Mouse (Mus musculus) midbrain, embryonic 16.5 days (tissue): ENCODE measurements at regions not wholly inside any gene's neighbourhood (a gene's known extent, or its start where the extent isn't known, plus 50 kb on each side); places are given as distances from the start of the nearest gene placed in this dataset.
A peak's percentile ranks its signal among the peaks of the same experiment; 100 is the strongest.

Source experiments
- ATAC-seq: fragments of 200-750 bp; cut with Nextera tagmentation; 2 replicates; pipeline ENCODE4 v1.8.0; 2017; ENCODE audit warnings: moderate TSS enrichment
- H3K27ac ChIP-seq: fragments of 300-500 bp; sonication (generic); 2 replicates; pipeline ENCODE4 v1.5.1; 2014; ENCODE audit warnings: mild to moderate bottlenecking, low read length, mixed read lengths
- H3K27me3 ChIP-seq: fragments of 300-500 bp; sonication (generic); 2 replicates; pipeline ENCODE4 v1.6.1; 2014; ENCODE audit warnings: low read depth, low read length, mixed read lengths; ENCODE audit not compliant: control insufficient read depth, insufficient read depth
- H3K36me3 ChIP-seq: fragments of 300-500 bp; sonication (generic); 2 replicates; pipeline ENCODE4 v1.6.1; 2014; ENCODE audit warnings: mild to moderate bottlenecking, low read length, moderate library complexity, mixed read lengths; ENCODE audit not compliant: control insufficient read depth, insufficient read depth
- H3K4me1 ChIP-seq: fragments of 300-500 bp; sonication (generic); 2 replicates; pipeline ENCODE4 v1.6.1; 2014; ENCODE audit warnings: mild to moderate bottlenecking, low read length, mixed read lengths; ENCODE audit not compliant: control insufficient read depth, insufficient read depth
- H3K4me2 ChIP-seq: fragments of 300-500 bp; sonication (generic); 2 replicates; pipeline ENCODE4 v1.6.1; 2014; ENCODE audit warnings: mild to moderate bottlenecking, low read length, mixed read lengths
- H3K4me3 ChIP-seq: fragments of 300-500 bp; sonication (generic); 2 replicates; pipeline ENCODE4 v1.5.1; 2014; ENCODE audit warnings: low read depth, mild to moderate bottlenecking, low read length, moderate library complexity, mixed read lengths
- H3K9ac ChIP-seq: fragments of 300-500 bp; sonication (generic); 2 replicates; pipeline ENCODE4 v1.6.1; 2014; ENCODE audit warnings: low read depth, low read length, mixed read lengths
- H3K9me3 ChIP-seq: fragments of 300-500 bp; sonication (generic); replicated peaks from 2 replicates; pipeline ENCODE4 v1.6.1; 2014; ENCODE audit warnings: mild to moderate bottlenecking, low read length, mixed read lengths; ENCODE audit not compliant: control insufficient read depth, poor library complexity, severe bottlenecking
- WGBS: fragments of 180-500 bp; shearing (Covaris S2); extraction: QIAGEN DNeasy Blood & Tissue Kit; methylation state at CpG from one replicate; pipeline ENCODE4 v1.1.7; 2014; 5-methylcytosine and 5-hydroxymethylcytosine counted together

DNA sequence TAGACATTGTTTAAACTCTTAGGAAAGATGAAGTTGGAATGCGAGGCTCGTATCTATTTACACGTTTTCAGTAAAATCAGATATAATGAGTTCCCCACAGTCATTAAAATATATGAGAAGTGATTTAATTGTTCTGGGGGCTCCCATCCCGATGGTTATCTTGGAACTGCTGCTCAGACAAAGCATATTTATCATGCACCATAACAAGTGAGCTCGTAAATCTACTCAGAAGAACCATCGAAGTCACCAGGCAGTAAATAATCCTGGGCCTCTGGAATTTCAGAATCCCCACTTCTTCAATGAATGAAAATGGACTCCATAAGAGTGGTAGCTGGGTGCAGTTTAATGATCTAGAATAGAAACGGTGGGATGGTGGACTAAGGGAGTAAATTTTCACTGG, 725.7 kb downstream of the Fat4 start:
- H3K27ac ChIP-seq, result no peak overlapping the region
- 68% methylated on average over 7 of the region's 7 CpGs for WGBS
- H3K4me1 ChIP-seq, result no peaks in the 10 kb centered on the region
- no peaks in the 10 kb centered on the region for H3K27me3 ChIP-seq
- H3K36me3 ChIP-seq, result no peaks in the 10 kb centered on the region
- no peak overlapping the region for H3K4me2 ChIP-seq
- H3K4me3 ChIP-seq, result no peak overlapping the region
- no peak for ATAC-seq
- H3K9ac ChIP-seq, result no peak overlapping the region
- no peaks in the 10 kb centered on the region for H3K9me3 ChIP-seq

DNA sequence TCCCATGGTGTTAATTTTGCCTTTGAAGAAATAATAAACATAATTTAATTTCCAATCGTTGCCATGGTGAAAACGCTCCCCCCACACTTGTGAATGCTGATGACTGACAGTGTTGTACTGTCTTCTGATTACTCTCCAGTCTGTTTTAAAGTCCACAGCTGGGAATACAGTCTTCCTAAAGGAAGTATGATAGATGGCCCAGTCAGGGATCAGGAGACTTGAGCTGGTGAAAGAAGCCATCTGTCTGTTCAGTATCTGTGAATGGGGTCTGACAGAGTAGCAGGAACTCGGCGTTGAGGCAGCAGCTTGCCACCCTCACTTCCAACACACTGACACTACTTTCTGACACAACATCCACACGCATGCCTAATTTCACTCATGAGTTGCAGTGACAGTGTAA, 751.2 kb downstream of the Fat4 start:
- H3K9me3 ChIP-seq, result no peaks in the 10 kb centered on the region
- no peak overlapping the region for H3K9ac ChIP-seq
- no peak overlapping the region for H3K27ac ChIP-seq
- H3K27me3 ChIP-seq, result no peaks in the 10 kb centered on the region
- 77% methylated on average over 5 of the region's 5 CpGs for WGBS
- no peak overlapping the region for H3K4me2 ChIP-seq
- no peak overlapping the region for H3K4me3 ChIP-seq
- no peaks in the 10 kb centered on the region for H3K4me1 ChIP-seq
- H3K36me3 ChIP-seq, result no peaks in the 10 kb centered on the region
- ATAC-seq, result no peak

DNA sequence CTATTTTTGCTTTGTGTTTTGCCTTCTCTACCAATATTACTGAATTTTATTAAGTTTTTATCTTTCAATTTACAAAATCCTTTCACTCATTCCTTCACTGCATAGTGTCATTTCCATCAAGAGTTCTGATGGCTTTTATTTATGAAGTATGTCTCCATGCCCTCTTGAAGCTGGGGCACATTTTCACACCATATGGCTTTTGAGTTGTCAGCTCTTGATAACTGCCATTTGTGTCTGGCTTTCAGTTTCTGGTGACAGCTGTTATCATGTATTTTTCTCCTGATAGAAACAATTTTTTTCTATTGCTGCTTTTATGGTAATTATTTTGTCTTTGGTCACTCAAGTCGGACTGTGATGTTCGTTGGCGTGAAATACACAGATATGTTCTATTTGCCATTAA, 756.5 kb downstream of the Fat4 start:
- 89% methylated on average over 3 of the region's 3 CpGs for WGBS
- ATAC-seq, result no peak
- Histone ChIP-seq H3K9me3 (no peaks in the 10 kb centered on the region), H3K36me3 (no peaks in the 10 kb centered on the region), H3K4me3 (no peak overlapping the region), H3K4me2 (no peak overlapping the region), H3K4me1 (no peaks in the 10 kb centered on the region), H3K9ac (no peak overlapping the region), H3K27ac (no peak overlapping the region), H3K27me3 (no peaks in the 10 kb centered on the region)

DNA sequence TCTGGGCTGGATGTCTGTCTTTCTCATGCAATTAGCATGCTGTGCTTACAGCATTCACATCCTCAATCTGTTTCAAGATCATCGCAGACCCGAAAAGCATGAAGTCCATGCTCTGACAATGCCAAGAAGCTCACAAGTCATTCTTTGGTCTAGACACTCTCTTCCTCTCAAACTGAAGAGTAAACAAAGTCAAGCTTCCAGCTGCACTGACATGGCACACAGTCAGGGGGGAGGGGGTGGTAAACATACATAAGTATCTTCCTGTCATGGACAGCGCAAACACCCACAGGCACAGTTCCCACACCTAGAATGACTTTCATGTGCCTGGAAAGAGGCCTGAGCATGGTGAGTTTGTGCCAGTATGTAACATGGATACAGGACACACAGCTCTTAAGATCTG, 780.1 kb downstream of the Fat4 start:
- WGBS, result 83% methylated on average over 3 of the region's 3 CpGs

DNA sequence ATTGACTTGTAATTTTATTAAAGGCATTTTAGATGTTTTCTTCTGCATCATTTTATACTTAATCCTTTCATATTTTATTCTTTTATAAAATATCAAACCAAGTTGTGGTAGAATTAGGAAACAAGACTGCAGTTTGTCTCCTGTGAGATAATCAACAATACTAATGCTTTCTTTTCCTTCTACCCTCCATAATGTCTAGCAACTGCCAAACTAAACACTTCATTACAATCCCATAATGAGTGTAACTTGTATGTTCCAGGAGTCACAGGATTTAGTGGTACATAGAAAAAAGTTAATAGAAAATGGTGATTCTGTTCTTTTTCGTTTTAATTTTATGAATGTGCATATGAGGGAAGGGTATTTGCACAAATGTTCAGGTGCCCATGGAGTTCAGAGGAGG, 782.4 kb downstream of the Fat4 start:
- 71% methylated on average over 1 of the region's 1 CpGs for WGBS
- Histone ChIP-seq H3K4me2 (no peak overlapping the region), H3K4me3 (no peak overlapping the region), H3K27me3 (no peaks in the 10 kb centered on the region), H3K9ac (no peak overlapping the region), H3K9me3 (no peaks in the 10 kb centered on the region), H3K36me3 (no peaks in the 10 kb centered on the region), H3K27ac (no peak overlapping the region), H3K4me1 (no peaks in the 10 kb centered on the region; the same call in 1 of the 2 replicates)
- ATAC-seq, result no peak

More for the DNA sequence above, 780.1 kb downstream of the Fat4 start:
- H3K9me3 ChIP-seq, result no peaks in the 10 kb centered on the region
- no peak overlapping the region for H3K4me3 ChIP-seq
- no peaks in the 10 kb centered on the region for H3K27me3 ChIP-seq
- no peak overlapping the region for H3K27ac ChIP-seq
- ATAC-seq, result no peak
- H3K9ac ChIP-seq, result no peak overlapping the region
- no peaks in the 10 kb centered on the region for H3K36me3 ChIP-seq
- no peak overlapping the region for H3K4me2 ChIP-seq
- H3K4me1 ChIP-seq, result no peaks in the 10 kb centered on the region

DNA sequence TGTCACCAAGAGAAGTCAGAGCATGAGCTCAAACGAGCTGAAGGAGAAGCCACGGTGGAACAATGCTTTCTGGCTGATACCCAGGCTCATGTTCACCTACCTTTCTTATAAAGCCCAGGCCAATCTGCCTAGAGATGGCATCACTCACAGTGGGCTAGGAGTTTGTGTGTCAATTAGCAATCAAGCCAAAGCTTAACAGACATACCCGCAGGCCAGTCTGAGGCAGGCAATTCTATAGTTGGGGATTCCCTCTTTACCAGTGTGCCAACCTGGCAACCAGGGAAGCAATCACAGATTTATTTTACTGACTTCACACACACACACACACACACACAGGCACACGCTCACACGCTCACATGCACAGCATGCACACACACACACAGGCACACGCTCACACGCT, 787.3 kb downstream of the Fat4 start:
- Histone ChIP-seq H3K9me3 (no peaks in the 10 kb centered on the region), H3K27me3 (no peaks in the 10 kb centered on the region), H3K9ac (no peak overlapping the region), H3K27ac (no peak overlapping the region), H3K36me3 (no peaks in the 10 kb centered on the region), H3K4me2 (no peak overlapping the region), H3K4me1 (no peaks in the 10 kb centered on the region; the same call in 1 of the 2 replicates), H3K4me3 (no peak overlapping the region)
- WGBS, result 88% methylated on average over 7 of the region's 7 CpGs
- no peak for ATAC-seq

DNA sequence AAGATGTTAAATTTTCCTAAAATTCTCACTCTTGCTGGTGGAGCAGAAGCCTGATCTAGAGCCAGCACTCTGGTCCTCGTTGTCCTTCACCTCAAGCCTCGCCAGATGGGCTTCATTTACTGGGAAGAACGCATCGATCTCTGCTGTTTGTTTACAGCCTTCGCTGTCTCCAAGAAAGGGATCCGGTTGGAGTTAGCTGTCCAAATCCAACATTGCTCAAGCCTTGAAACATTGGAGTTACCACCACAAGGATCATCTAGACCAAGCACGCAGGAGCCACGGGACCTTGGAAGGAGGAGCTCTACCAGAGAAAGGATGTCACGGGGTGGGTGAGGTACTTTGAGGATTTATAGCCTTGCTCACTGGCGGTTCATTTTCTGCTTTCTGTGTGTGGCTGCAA, 788.2 kb downstream of the Fat4 start:
- Histone ChIP-seq H3K9me3 (no peaks in the 10 kb centered on the region), H3K4me1 (no peaks in the 10 kb centered on the region; the same call in 1 of the 2 replicates), H3K9ac (no peak overlapping the region), H3K27ac (no peak overlapping the region), H3K4me3 (no peak overlapping the region), H3K27me3 (no peaks in the 10 kb centered on the region), H3K36me3 (no peaks in the 10 kb centered on the region), H3K4me2 (no peak overlapping the region)
- 87% methylated on average over 10 of the region's 10 CpGs for WGBS
- ATAC-seq, result no peak

DNA sequence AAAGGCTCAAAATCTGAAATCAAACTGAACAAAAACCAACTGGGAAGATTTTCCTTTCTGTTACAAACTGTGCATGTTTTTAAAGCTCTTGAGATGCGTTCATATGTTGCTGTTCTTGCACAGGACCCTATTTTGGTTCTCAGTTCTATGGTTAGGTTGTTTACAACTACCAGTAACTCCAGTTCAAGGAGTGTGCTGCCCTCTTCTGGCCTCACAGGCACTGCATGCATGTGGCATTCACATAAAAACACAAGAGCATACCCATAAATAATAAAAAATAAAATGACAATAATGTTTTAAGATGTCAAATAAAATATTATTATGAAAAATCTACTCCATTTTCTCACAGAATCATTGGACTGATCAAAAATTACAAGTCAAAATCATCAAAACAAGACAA, 818.9 kb downstream of the Fat4 start:
- Histone ChIP-seq H3K36me3 (no peaks in the 10 kb centered on the region), H3K4me3 (no peak overlapping the region), H3K4me2 (no peak overlapping the region), H3K9ac (no peak overlapping the region), H3K9me3 (0 out of 2 replicates have a peak, but pooled peaks cover 4% of the 10 kb centered on the region), H3K4me1 (no peaks in the 10 kb centered on the region), H3K27me3 (no peaks in the 10 kb centered on the region), H3K27ac (no peak overlapping the region)
- ATAC-seq, result no peak
- 89% methylated on average over 1 of the region's 1 CpGs for WGBS

DNA sequence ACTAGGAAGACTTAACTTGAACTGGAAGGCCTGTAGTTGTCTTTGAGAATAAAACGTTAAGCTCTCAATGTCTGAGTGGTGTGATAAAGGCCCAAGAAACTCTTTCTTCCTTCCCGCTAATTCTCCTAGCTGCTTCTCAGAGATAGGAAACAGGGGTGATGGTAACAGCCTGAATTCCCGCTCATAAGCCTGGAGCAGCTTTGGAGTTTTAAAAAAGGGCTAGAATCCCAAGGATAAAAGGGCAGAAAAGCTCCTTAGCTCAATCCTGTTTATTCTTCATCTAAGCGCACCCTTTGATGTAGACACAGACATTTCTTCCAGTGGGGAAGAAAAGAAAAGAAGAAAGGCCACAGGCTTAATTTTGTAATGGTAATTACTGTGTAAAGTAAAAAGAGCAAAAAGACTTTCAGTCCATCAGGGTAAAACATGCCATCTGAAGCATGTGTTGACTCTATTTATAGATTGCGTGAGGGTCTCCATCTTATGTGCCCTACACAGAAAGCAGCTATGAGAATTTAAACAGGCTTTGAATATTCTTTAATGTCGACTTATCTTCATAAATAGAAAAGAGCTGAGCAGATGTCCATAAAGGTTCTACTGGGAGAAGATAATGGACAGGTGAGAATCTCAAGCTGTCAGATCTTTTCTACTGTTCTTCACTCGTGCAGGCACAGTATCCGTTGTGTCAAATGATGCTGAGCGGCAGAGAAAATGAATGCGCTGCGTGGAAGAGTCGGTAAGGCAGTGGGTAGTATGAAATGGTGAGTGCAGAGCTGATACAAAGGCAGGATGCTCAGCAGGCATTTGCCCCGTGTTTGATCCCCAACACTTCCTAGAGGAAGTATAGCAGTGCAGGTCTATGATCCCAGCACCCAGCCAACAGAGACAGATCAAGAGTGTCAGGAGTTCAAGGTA, 818.0 kb upstream of the Intu start:
- WGBS, result 16% methylated on average over 13 of the region's 13 CpGs
- peak; percentile 82 for ATAC-seq
- Histone ChIP-seq H3K4me2 (peak overlapping the region; percentile 5; the same call in 1 of the 2 replicates), H3K9me3 (no peaks in the 10 kb centered on the region), H3K27ac (peak overlapping the region; percentile 67), H3K9ac (no peak overlapping the region), H3K4me1 (peaks cover 3% of the 10 kb centered on the region; the same call in 1 of the 2 replicates), H3K4me3 (no peak overlapping the region), H3K27me3 (no peaks in the 10 kb centered on the region), H3K36me3 (no peaks in the 10 kb centered on the region)
